Mouse (Mus musculus): Measurements from ENCODE around the gene Fbxl2.

GRCm38 (mm10) chr9:113978656-113979055 is 67.3 kb downstream of the Fbxl2 start:
- TF ChIP-seq CTCF (IDR thresholded peaks at IDR 0.05; ENCODE audit: extremely low read depth, insufficient read depth, insufficient read length, insufficient replicate concordance) (no peak), POLR2A (IDR thresholded peaks at IDR 0.05; ENCODE audit: low read depth, low read length) (no peak)
